In the genomic region with DNA sequence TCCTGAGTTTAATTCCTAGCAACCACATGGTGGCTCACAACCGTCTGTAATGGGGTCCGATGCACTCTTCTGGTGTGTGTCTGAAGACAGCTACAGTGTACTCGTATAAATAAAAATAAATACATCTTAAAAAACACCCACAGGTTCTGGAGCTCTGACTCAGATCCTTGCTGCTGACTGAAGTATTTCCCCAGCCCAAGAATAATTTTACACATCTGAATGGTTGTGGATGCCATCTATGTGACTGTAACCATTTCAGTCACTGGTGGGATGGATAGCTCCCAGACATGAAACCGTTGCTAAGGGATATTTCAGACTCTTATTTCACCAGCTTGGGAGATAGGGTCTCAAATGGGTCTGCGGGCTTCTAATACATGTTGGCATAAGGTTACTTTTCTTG, we compare ENCODE assay signal across 28 mouse cellular contexts.
"Had no signal": no experiment of that assay in that cellular context is flagged by ENCODE, and none has a peak within 500 bp of the region (broad histone marks: within the 10 kb centered on the region; RNA-seq: fewer than 3 reads in every experiment).

No protein-coding gene starts in this region.

- ATAC-seq: liver, embryonic 12.5 days; liver, postnatal 0 days; lung, postnatal 0 days had no signal

- DNase-seq: left cerebral cortex, postnatal 4 days; liver; liver, embryonic 13.5 days; liver, postnatal 0 days; lung, adult 18-20 months; lung, adult 2 months; lung, embryonic 14.5 days; lung, postnatal 10 days; lung, postnatal 14 days; lung, postnatal 36 days had no signal

- H3K4me1 ChIP-seq: liver, embryonic 12.5 days; liver, embryonic 13.5 days; liver, embryonic 15.5 days; megakaryocyte, embryonic 14.5 days; midbrain, embryonic 15.5 days had no signal

- H3K4me2 ChIP-seq: limb, embryonic 12.5 days; limb, embryonic 13.5 days; limb, embryonic 15.5 days; liver, embryonic 11.5 days; liver, embryonic 12.5 days; liver, embryonic 13.5 days; liver, embryonic 15.5 days; lung, embryonic 14.5 days; lung, embryonic 15.5 days; midbrain, embryonic 12.5 days; midbrain, embryonic 15.5 days; neural tube, embryonic 12.5 days had no signal

- H3K4me3 ChIP-seq: left cerebral cortex, adult 2 months; limb, embryonic 10.5 days; limb, embryonic 12.5 days; limb, embryonic 13.5 days; limb, embryonic 15.5 days; liver, embryonic 12.5 days; liver, embryonic 13.5 days; liver, embryonic 15.5 days; lung, embryonic 15.5 days; megakaryocyte, embryonic 14.5 days; midbrain, embryonic 10.5 days; midbrain, embryonic 12.5 days; midbrain, embryonic 15.5 days; myocyte; neural tube, embryonic 12.5 days had no signal

- H3K9me3 ChIP-seq: limb, embryonic 15.5 days; lung, embryonic 15.5 days; midbrain, embryonic 15.5 days had no signal

- H3K36me3 ChIP-seq: limb, embryonic 12.5 days; limb, embryonic 13.5 days; limb, embryonic 15.5 days; liver, embryonic 12.5 days; liver, embryonic 13.5 days; liver, embryonic 15.5 days; lung, embryonic 15.5 days; midbrain, embryonic 12.5 days; midbrain, embryonic 15.5 days; neural tube, embryonic 12.5 days had no signal

- H3K27me3 ChIP-seq: limb, embryonic 12.5 days; limb, embryonic 15.5 days; liver, embryonic 12.5 days; liver, embryonic 13.5 days; liver, embryonic 15.5 days; lung, embryonic 15.5 days; megakaryocyte, embryonic 14.5 days; midbrain, embryonic 15.5 days; neural tube, embryonic 12.5 days had no signal

- H3K27ac ChIP-seq: left cerebral cortex, adult 2 months; limb, embryonic 10.5 days; limb, embryonic 12.5 days; limb, embryonic 13.5 days; limb, embryonic 15.5 days; liver, embryonic 12.5 days; liver, embryonic 13.5 days; liver, embryonic 14.5 days; liver, embryonic 15.5 days; lung, embryonic 15.5 days; macrophage; midbrain, embryonic 10.5 days; midbrain, embryonic 12.5 days; midbrain, embryonic 15.5 days; neural tube, embryonic 12.5 days had no signal

- H3K9ac ChIP-seq: limb, embryonic 12.5 days; limb, embryonic 13.5 days; limb, embryonic 15.5 days; liver, embryonic 12.5 days; liver, embryonic 13.5 days; liver, embryonic 14.5 days; liver, embryonic 15.5 days; liver, postnatal 0 days; lung, embryonic 14.5 days; lung, embryonic 15.5 days; midbrain, embryonic 12.5 days; midbrain, embryonic 15.5 days; neural tube, embryonic 12.5 days had no signal
